Mouse (Mus musculus): ENCODE measurements around the gene Polr1b. TPM values are rescaled to one million over a fixed set of nuclear protein-coding genes. Genes with fewer than 3 reads are reported as not detected.

The Polr1b gene
- total RNA-seq (2023) = 5.6 and 8.3 TPM in 2 replicates

DNA sequence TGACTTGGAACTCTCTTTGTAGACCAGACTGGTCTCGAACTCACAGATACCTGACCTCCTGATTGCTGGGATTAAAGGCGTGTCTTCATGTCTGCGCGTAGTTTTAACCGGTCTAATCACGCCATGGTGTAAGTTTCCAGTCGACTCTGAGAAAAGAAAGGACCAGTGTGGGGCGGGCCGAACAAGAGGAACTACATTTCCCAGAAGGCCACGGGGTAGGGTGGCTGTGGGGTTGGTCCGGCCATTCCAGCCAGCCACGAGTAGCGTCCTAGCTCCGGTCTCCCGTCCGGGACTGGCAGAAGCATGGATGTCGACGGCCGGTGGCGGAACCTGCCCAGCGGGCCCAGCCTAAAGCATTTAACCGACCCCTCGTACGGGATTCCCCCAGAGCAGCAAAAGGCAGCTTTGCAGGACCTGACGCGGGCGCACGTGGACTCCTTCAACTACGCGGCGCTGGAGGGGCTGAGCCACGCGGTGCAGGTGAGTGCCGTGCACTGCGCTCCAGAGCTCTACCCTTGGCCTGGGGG lies at the start of gene Polr1b:
Polr1b (plus strand) TSS at position 212 of the 527 bp plus-strand sequence.

DNA sequence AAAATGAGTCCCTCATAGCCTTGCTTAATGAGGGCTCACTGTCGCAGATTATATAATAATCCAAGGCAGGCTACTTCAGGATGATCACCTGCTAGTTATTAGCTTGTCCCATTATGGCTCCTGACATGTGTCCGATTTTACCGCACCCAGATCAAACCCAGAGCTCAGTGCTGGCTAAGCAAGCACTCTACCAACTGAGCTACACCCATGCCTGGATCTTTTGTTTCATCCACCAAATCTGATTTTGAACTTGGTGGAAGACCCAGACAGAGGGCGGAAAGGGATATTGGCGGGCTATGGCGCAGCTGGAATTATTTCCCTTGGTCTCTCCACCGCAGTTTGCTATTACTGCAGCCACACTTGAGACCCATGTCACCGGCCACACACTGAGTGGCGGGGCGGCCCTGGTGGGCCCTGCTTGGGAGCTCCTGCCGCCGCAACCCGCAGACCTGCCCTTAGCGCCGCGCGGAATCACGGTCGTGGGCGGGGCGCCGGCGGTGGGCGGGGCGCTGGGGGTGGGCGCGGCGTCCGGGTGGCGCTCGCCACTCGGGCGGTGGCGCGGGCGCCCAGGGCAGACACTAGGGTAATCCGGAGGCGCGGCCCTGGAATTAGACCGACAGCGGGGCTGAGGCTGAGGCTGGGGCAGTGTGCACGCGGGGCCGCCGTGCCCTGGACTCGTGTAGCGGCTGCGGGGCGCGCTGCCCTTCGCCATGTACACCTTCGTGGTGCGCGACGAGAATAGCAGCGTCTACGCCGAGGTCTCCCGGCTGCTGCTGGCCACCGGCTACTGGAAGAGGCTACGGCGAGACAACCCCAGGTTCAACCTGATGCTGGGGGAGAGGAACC lies 35.1 kb upstream of the Polr1b start, which contains the start of gene Ttl:
Ttl (plus strand) TSS at position 506 of the 846 bp plus-strand sequence.

DNA sequence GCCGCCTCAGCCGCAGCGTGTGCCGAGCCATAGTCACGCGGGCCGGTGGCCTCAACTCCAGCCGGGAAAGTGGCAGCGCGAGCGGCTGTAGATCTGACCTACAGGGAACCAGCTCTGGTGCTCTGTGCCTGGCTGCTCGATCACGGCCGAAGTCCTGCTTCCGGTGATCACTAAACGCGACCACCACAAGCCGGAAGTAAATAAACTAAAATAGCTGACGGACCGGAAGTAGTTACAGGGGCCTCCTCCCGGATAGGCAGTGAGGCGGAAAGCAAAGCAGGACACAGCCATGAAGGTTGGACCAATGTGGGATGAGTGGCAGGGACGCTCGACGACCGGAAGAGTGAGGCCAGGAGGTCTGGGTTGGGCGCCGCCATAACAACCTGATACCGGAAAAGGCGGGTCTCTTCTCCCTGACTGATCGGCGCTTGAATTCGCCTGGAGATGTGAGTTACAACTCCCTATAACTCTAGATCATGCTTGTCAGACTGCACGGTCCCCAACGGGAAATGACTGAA lies 28.7 kb downstream of the Polr1b start, which contains the start of gene Chchd5:
Chchd5 (plus strand) TSS at position 289 of the 518 bp plus-strand sequence.

Other genes starting within 250 kb of the Polr1b start
- gene Fbln7, start 238.0 kb upstream of the Polr1b start, total RNA-seq (2023) = not detected in 2 replicates
- gene Zc3h8, start 156.9 kb upstream of the Polr1b start, total RNA-seq (2023) = 0.79 and 1.2 TPM in 2 replicates
- 1.8 and 2.4 TPM in 2 replicates for gene Zc3h6, start 133.6 kb upstream of the Polr1b start, total RNA-seq (2023)
- 1.4 and 1.7 TPM in 2 replicates for gene Gm10762, start 133.3 kb upstream of the Polr1b start, total RNA-seq (2023)
- gene Vinac1, start 52.8 kb upstream of the Polr1b start, total RNA-seq (2023) = not detected in 2 replicates
- gene Ttl, start 35.1 kb upstream of the Polr1b start, total RNA-seq (2023) = 1.6 and 1.9 TPM in 2 replicates
- gene Chchd5, start 28.7 kb downstream of the Polr1b start, total RNA-seq (2023) = 6.8 and 7.1 TPM in 2 replicates
- gene Slc20a1, start 97.8 kb downstream of the Polr1b start, total RNA-seq (2023) = 171 and 183 TPM in 2 replicates
- 25.7 and 28.6 TPM in 2 replicates for gene Ckap2l, start 196.2 kb downstream of the Polr1b start, total RNA-seq (2023)
- gene Il1a, start 209.0 kb downstream of the Polr1b start, total RNA-seq (2023) = 1.7 and 2.1 TPM in 2 replicates

Data from neutrophil, adult 65 days (primary cell).